Mouse (Mus musculus): ENCODE measurements around the gene Enc1.

The Enc1 gene

DNA sequence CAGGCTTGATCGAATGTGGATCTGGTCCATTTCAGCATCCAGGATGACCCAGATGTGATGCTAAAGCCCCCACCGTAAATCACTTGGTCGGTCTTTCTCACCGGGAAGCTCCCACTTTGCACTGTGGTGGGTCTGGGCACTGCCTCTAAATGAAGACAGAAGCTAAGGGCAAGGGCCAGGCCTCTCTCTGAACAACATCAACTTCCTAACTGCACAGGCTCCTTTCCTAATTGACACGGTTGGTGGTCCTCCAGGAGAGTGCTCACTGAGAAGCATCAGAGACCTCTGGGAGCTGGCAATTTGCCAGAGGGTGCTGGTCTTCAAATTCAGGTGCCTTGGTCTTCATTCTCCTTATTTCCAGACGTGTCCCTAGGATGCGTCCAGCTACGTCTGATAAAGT lies 17.0 kb upstream of the Enc1 start:
- in situ Hi-C loops (cut with MboI; ENCODE audit: unreplicated experiment in 2 of 2) = loop anchor here in 1 of 2 experiments (25.0 kb wide), 1 partner anchor 1513 kb away; no protein-coding TSS in a partner anchor

GRCm38 (mm10) chr13:97224341-97224982 lies 16.4 kb upstream of the Enc1 start:
- in situ Hi-C loops (cut with MboI; ENCODE audit: unreplicated experiment in 2 of 2) = loop anchor here in 1 of 2 experiments (25.0 kb wide), 1 partner anchor 1513 kb away; no protein-coding TSS in a partner anchor

DNA sequence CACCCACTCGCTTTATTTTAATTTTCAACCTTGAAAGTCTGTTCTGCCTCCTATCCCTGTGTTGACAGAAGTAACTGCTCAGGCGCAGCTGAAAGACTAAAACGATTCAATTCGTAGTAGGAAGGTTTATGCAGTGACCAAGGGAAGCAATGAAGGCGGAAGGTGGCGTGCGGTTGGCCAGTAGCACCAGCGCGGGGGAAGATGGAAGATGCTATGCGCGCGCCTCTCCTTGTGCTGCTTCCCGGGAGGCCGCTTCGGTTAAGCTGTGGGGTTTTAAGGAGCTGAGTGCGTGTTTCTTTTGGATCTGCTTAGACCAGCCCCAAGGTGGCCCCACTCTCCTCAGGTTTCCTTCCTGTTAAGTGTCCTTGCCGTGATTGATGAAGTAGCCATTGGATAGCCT lies 15.8 kb upstream of the Enc1 start:
- in situ Hi-C loops (cut with MboI; ENCODE audit: unreplicated experiment in 2 of 2) = loop anchor here in 1 of 2 experiments (25.0 kb wide), 1 partner anchor 1037 kb away; the partner anchor contains the start of genes Ankra2 and Utp15

DNA sequence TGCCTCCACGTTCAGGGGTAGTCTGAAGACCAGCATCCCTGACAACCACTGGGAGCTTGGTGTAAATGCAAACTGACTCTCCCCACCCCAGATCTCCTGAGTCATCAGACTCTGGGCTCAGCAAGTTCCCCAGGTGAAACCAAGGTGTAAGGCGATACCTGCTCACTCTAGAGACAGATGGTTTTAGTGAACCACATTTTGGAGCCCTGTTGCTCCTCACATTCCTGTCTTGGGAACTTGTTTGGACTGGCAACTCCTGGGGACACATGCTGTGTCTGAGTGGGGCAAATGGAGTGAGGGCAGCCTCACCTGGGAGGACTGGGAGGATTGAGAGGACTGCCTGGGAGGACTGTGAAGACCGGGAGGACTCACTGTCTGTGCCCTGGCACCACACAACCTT lies 13.1 kb upstream of the Enc1 start:
- in situ Hi-C loops (cut with MboI; ENCODE audit: unreplicated experiment in 2 of 2) = loop anchor here in 1 of 2 experiments (25.0 kb wide), 1 partner anchor 1035 kb away; the partner anchor contains the start of genes Ankra2 and Utp15

DNA sequence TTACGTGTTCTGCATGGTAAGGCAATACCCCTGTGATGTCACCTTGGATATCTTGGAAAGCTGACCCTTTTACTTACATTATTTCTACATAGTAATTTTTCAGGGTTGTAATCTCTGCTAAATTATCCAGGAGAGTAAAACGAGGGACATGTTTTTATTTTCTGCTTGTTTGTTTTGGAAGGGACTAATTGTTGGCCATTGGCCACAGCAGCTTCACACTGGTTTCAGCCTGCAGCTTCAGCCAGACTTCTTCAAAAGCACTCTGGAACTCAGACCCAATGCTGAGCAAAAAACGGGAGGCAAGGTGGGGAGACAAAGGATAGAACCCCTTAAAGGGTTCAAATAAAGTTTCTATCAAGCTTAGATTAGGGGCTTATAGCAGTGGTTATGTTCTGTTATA lies 10.8 kb upstream of the Enc1 start:
- in situ Hi-C loops (cut with MboI; ENCODE audit: unreplicated experiment in 2 of 2) = loop anchor here in 1 of 2 experiments (5.0 to 25.0 kb wide), 2 partner anchors 707 to 1032 kb away; partner anchors contain the start of genes Ankra2 and Utp15

- in situ Hi-C loops (cut with MboI; ENCODE audit: unreplicated experiment in 2 of 2) = loop anchor here in 1 of 2 experiments (5.0 to 25.0 kb wide), 2 partner anchors 704 to 1029 kb away; partner anchors contain the start of genes Ankra2 and Utp15
Measured at GRCm38 (mm10) chr13:97233092-97233491, 7.8 kb upstream of the Enc1 start.

GRCm38 (mm10) chr13:97234785-97235417 lies 6.0 kb upstream of the Enc1 start:
- in situ Hi-C loops (cut with MboI; ENCODE audit: unreplicated experiment in 2 of 2) = loop anchor here (5.0 to 25.0 kb wide), 2 partner anchors 702 to 1027 kb away; partner anchors contain the start of genes Ankra2 (in 1 of the 2) and Utp15 (in 1 of the 2)

DNA sequence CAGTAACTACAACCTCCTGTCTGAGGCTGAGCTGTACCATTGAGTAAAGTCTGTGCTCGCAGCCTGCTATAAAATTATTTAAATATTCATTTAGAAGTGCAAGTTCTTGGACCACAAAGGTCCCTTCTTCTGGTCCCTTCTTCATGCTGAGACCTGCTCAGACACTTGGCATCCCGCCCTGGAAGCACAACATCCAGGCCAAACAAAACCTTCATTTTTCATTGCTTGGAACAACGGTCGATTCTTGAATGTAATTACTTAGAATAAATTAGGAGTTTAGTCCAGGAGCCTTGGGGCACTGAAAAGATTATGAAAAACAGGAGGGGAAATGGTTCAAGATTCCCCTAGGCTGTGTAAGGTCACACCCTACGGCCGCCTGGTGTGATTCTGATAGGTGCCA lies 5.0 kb upstream of the Enc1 start:
- in situ Hi-C loops (cut with MboI; ENCODE audit: unreplicated experiment in 2 of 2) = loop anchor here (5.0 to 25.0 kb wide), 2 partner anchors 701 to 1026 kb away; partner anchors contain the start of genes Ankra2 (in 1 of the 2) and Utp15 (in 1 of the 2)

GRCm38 (mm10) chr13:97237700-97238099 lies 3.2 kb upstream of the Enc1 start:
- in situ Hi-C loops (cut with MboI; ENCODE audit: unreplicated experiment in 2 of 2) = loop anchor here (5.0 to 25.0 kb wide), 2 partner anchors 700 to 1025 kb away; partner anchors contain the start of genes Ankra2 (in 1 of the 2) and Utp15 (in 1 of the 2)

GRCm38 (mm10) chr13:97238181-97238981 lies 2.5 kb upstream of the Enc1 start:
- in situ Hi-C loops (cut with MboI; ENCODE audit: unreplicated experiment in 2 of 2) = loop anchor here (5.0 to 25.0 kb wide), 2 partner anchors 699 to 1024 kb away; partner anchors contain the start of genes Ankra2 (in 1 of the 2) and Utp15 (in 1 of the 2)

DNA sequence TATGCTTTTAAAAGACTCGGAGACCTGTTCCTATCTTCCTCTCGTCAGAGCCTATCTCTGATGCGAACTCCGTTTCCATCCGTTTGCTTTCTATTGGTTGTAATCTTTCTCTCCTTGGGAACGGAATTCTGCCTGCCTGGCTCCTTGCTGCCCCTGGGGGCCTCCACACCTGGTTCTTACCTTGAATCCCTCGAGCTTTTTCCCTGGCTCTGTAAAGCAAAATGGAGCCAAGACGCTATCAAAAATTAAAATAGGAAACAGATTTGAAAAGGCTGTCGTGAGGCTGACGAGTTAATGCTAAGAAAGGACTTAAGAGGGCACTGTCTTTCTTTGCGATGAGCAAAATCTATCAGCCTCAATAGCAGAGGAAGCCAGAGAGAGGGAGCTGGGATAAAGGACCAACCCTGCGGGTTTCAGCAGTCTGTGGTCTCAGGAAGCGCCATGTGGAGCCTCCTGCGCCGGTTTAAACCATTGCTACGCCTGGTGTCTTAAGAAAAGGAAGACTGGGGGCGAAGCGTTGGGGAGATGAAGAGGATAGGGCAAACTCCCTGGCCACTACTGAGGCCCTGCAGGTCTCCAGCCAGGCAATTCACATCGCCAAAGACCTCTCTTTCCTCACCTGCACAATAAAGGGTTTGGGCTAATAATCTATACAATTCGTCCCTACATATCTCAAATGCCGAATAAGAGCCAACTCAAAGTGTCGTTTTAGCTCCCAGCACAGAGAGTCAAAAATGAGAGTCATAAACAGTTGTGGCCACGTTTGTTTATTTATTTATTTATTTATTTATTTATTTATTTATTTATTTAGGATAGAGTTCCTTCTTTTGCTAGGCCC lies 1.3 kb upstream of the Enc1 start:
- in situ Hi-C loops (cut with MboI; ENCODE audit: unreplicated experiment in 2 of 2) = loop anchor here (5.0 to 25.0 kb wide), 2 partner anchors 698 to 1023 kb away; partner anchors contain the start of genes Ankra2 (in 1 of the 2) and Utp15 (in 1 of the 2)

DNA sequence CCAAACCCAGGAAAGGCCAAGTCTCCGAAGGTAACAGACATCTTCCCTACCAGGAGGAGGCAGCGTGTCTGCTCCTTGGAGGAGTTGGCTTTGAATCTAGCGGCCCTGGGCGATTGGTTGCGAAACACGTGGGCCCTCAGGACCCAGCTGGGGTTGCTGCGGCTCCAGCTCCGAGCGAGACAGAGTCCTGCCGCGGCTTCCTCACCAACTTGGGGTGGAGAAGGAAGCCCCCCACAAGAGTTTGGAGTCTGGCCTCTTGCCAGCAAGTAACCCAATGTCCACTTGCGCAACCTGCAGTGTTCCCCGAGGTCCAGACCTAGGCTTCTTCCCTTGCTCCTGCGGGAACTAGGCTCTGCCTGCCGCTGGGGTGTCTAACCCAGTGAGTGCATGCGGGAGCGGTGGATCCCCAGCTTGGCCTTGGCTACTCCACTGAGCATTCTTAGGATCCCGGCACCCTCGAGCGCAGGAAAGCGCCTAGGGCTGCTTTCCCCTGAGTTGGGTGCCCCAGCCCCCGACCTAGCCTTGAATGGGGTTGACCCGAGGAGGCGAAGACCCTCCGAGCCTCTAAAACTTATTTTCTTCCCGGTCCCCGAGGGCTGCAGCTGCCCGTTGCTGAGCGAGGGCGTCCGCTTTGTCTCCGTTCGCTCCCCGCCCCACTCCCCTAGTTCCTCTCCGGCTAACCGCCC lies 483 bp upstream of the Enc1 start:
- in situ Hi-C loops (cut with MboI; ENCODE audit: unreplicated experiment in 2 of 2) = loop anchor here in 1 of 2 experiments (25.0 kb wide), 1 partner anchor 1022 kb away; the partner anchor contains the start of genes Ankra2 and Utp15

DNA sequence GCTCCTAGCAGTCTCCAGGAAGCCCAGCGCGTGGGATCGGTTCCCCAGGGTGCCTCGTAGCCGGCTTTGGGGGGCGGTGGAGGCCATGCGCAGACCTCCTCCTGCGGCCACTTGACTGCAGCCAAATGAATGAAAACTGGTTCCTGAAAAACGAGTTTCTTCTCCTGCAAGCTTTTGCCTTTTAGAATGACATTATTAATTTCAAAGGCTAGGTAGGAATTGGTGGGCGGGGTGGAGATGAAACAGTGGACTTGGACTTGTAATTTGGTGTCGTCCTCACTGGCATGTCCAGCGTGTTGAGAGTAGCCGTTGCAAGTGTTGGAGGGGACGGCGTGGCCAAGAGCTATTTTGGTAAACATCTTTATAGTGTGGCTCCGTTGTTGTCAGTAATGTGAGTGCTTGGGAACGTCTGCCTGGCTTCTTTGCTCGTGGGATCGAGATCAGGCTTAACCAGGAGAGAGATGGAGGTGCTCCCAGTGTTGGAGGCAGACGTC lies 929 bp downstream of the Enc1 start:
- in situ Hi-C loops (cut with MboI; ENCODE audit: unreplicated experiment in 2 of 2) = loop anchor here in 1 of 2 experiments (25.0 kb wide), 1 partner anchor 1020 kb away; the partner anchor contains the start of genes Ankra2 and Utp15

DNA sequence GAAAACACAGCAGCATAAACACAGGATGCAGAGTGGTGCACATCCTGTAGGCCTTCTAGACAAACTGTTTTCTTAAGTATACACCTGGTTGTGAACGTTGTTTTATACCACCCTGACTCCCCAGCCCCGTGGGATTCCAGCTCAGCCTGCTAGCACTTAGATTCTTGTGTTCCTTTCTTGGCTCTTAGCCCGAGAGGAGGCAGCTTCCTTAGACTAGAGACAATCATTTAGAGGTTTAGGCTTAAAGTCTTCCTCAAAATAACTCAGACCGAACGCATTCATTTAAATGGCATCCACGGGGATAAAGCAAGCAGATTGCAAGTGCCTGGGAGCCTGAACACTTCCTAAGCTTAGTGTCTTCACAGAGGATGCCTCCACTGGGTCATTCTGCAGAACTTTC lies 1.8 kb downstream of the Enc1 start:
- in situ Hi-C loops (cut with MboI; ENCODE audit: unreplicated experiment in 2 of 2) = loop anchor here in 1 of 2 experiments (25.0 kb wide), 1 partner anchor 1020 kb away; the partner anchor contains the start of genes Ankra2 and Utp15

DNA sequence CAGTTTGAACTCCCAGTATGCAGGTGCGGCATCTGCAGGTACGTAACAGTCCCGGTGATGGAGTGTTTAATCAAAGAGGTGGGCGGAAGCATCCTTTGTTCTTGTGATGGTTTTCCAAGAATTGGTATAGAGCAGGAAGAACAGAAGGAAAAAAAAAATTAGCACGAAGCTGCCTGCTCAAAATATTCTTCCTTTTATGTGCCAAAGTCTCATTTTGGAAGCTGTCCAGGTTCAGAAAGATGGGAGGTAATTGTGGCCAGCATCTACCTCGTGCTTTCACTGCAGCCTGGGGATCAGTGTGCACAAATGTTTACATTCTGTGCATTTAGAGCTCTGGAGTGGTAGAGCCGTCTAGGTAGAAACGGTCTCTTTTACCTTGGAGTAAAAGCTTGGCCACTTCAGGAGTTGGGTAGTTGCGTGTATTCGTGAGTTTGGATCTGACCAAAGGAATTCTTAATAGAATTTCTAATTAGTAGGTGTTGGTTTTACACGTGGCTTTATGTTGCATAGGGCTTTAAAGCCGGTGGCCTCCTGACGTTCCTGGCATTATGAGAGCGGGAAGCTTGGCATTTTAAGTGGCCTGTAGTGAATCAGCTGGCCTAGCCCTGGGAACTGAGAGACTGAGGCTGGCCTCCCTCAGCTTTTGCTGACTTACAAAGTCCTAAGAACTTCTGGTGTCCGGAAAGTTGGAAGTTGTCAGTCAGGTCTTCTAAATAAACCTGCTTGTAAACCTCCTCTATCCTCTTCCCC lies 3.2 kb downstream of the Enc1 start:
- in situ Hi-C loops (cut with MboI; ENCODE audit: unreplicated experiment in 2 of 2) = loop anchor here in 1 of 2 experiments (25.0 kb wide), 1 partner anchor 1018 kb away; the partner anchor contains the start of genes Ankra2 and Utp15

DNA sequence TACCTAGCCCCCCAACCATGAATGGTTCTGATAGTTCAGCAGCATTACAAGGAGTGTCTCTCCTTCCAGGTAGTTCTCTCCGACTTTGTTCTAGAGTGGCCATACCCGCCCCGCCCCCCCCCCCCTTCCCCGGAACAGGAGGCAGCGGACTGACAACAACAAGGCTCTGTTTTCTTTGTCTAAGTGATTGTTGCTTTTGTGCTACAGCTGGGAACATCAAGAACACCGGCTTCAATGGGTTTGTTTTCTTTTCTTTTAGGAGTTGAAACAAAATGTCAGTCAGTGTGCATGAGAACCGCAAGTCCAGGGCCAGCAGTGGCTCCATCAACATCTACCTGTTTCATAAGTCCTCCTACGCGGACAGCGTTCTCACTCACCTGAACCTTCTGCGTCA lies 3.8 kb downstream of the Enc1 start:
- in situ Hi-C loops (cut with MboI; ENCODE audit: unreplicated experiment in 2 of 2) = loop anchor here in 1 of 2 experiments (25.0 kb wide), 1 partner anchor 1018 kb away; the partner anchor contains the start of genes Ankra2 and Utp15

DNA sequence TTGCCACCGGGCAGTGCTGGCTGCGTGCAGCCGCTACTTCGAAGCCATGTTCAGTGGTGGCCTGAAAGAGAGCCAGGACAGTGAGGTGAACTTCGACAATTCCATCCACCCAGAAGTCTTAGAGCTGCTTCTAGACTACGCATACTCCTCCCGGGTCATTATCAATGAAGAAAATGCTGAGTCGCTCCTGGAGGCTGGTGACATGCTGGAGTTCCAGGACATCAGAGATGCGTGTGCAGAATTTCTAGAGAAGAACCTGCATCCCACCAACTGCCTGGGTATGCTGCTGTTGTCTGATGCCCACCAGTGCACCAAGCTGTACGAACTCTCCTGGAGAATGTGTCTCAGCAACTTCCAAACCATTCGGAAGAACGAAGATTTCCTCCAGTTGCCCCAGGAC lies 4.3 kb downstream of the Enc1 start:
- in situ Hi-C loops (cut with MboI; ENCODE audit: unreplicated experiment in 2 of 2) = loop anchor here in 1 of 2 experiments (25.0 kb wide), 1 partner anchor 1017 kb away; the partner anchor contains the start of genes Ankra2 and Utp15

Data from v-Abl transformed pro-B cells (cell line).